Mouse (Mus musculus) lung, adult 2 months (tissue): Measurements from ENCODE around the gene Dok1. TPM values are rescaled to one million over a fixed set of nuclear protein-coding genes. Genes with fewer than 3 reads are reported as not detected.

Experiments used
- DNase-seq: peaks from one replicate; pipeline ENCODE4 v3.0.0; 2022
- H3K4me1 ChIP-seq: fragments of 200-500 bp; 2 replicates; pipeline ENCODE4 v1.6.1; 2011; ENCODE audit warnings: low read length; ENCODE audit not compliant: control insufficient read depth, insufficient read depth
- H3K4me3 ChIP-seq: fragments of 200-500 bp; replicated peaks from 2 replicates; pipeline ENCODE3; 2011; ENCODE audit warnings: low read depth, mild to moderate bottlenecking, control low read depth, low read length; ENCODE audit errors: extremely low read depth
- CTCF ChIP-seq: fragments of 200-500 bp; IDR thresholded peaks from 2 replicates; pipeline ENCODE4 v1.5.1; 2011; ENCODE audit warnings: mild to moderate bottlenecking, low read length, control low read depth; ENCODE audit not compliant: insufficient read depth
- POLR2A ChIP-seq: fragments of 200-500 bp; IDR thresholded peaks from 2 replicates; pipeline ENCODE4 v1.6.1; 2011; ENCODE audit warnings: low read depth, mild to moderate bottlenecking, control low read depth, low read length, borderline replicate concordance; ENCODE audit errors: extremely low read depth
- WGBS: fragments of 180-500 bp; shearing (Covaris S2); methylation state at CpG from one replicate; pipeline ENCODE4 v1.1.7; 2018; 5-methylcytosine and 5-hydroxymethylcytosine counted together
- polyA plus RNA-seq: library from polyadenylated mRNA; depleted of rRNA; stranded (reverse); fragments of >200 nt; gene quantifications from 2 replicates; pipeline ENCODE4 v1.2.3, GENCODE M21; 2012; rRNA removed

Dok1 gene
- polyA plus RNA-seq = 12.6 and 15.1 TPM in 2 replicates

- peak; percentile 78 for DNase-seq
- Histone ChIP-seq H3K4me1 (peaks cover 4% of the 10 kb centered on the region; the same call in 1 of the 2 replicates), H3K4me3 (peak within 1 kb of the TSS; percentile 67)
- TF ChIP-seq CTCF (no peak), POLR2A (peak; percentile 72; the same call in 1 of the 2 replicates)
- 0% methylated on average over 51 of the region's 51 CpGs for WGBS
Measured at GRCm38 (mm10) chr6:83033249-83034185, at the start of gene Dok1, which contains the start of gene Loxl3. Gene Dok1, minus strand, starts transcription at chr6:83033471. Gene Loxl3, plus strand, starts transcription at chr6:83034173.

- no peak for DNase-seq
- Histone ChIP-seq H3K4me1 (peaks cover 6% of the 10 kb centered on the region), H3K4me3 (no peak overlapping the region)
- 92% methylated on average over 5 of the region's 5 CpGs for WGBS
- no peak for TF ChIP-seq CTCF
- TF ChIP-seq POLR2A = no peak
Measured at GRCm38 (mm10) chr6:83080210-83080609, 46.9 kb upstream of the Dok1 start.

- Histone ChIP-seq H3K4me3 (peak overlapping the region; percentile 87), H3K4me1 (peaks cover 6% of the 10 kb centered on the region)
- WGBS = under 1% methylated on average over 46 of the region's 46 CpGs
- DNase-seq = peak; percentile 100
- TF ChIP-seq POLR2A = peak; percentile 67; the same call in 1 of the 2 replicates
- 0 out of 2 replicates have a peak, but pooled peaks have one; percentile 28 for TF ChIP-seq CTCF
Measured at GRCm38 (mm10) chr6:83078324-83078858, 45.1 kb upstream of the Dok1 start.

GRCm38 (mm10) chr6:83077630-83078323 lies 44.5 kb upstream of the Dok1 start, which contains the start of gene Pcgf1:
Gene Pcgf1, plus strand, starts transcription at chr6:83077869.
- WGBS = under 1% methylated on average over 54 of the region's 54 CpGs
- H3K4me3 ChIP-seq = peak within 1 kb of the TSS; percentile 87
- TF ChIP-seq CTCF = no peak
- no peak for TF ChIP-seq POLR2A
- H3K4me1 ChIP-seq = peaks cover 6% of the 10 kb centered on the region
- DNase-seq = peak; percentile 69

GRCm38 (mm10) chr6:83074979-83075378 lies 41.7 kb upstream of the Dok1 start:
- DNase-seq = no peak
- TF ChIP-seq POLR2A (no peak), CTCF (0 out of 2 replicates have a peak, but pooled peaks have one; percentile 1)
- 13% methylated on average over 2 of the region's 2 CpGs for WGBS
- Histone ChIP-seq H3K4me1 (peaks cover 10% of the 10 kb centered on the region), H3K4me3 (no peak overlapping the region)

DNA sequence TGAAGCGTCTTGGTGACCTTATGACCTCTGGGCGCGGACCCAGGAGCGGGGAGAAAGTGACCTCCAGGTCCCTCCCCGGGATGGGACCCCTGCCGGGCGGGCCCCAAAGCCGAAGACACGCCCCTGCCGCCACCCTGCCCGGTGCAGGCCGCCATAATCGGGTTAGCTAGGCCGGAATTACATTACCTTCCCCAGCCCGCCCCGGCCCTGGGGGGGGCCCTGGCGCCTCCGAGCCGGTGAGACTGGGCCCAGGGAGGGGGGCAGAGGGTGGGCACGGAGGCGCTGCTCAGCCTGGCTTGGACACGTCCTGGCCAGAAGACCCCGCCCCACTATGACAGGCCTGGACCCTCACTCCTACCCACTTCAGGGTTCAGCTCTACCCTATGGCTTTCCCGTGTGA lies 37.9 kb upstream of the Dok1 start:
- WGBS = 4% methylated on average over 24 of the region's 24 CpGs
- peaks cover 12% of the 10 kb centered on the region; the same call in 1 of the 2 replicates for H3K4me1 ChIP-seq
- TF ChIP-seq CTCF (no peak), POLR2A (no peak)
- H3K4me3 ChIP-seq = no peak overlapping the region
- DNase-seq = no peak

DNA sequence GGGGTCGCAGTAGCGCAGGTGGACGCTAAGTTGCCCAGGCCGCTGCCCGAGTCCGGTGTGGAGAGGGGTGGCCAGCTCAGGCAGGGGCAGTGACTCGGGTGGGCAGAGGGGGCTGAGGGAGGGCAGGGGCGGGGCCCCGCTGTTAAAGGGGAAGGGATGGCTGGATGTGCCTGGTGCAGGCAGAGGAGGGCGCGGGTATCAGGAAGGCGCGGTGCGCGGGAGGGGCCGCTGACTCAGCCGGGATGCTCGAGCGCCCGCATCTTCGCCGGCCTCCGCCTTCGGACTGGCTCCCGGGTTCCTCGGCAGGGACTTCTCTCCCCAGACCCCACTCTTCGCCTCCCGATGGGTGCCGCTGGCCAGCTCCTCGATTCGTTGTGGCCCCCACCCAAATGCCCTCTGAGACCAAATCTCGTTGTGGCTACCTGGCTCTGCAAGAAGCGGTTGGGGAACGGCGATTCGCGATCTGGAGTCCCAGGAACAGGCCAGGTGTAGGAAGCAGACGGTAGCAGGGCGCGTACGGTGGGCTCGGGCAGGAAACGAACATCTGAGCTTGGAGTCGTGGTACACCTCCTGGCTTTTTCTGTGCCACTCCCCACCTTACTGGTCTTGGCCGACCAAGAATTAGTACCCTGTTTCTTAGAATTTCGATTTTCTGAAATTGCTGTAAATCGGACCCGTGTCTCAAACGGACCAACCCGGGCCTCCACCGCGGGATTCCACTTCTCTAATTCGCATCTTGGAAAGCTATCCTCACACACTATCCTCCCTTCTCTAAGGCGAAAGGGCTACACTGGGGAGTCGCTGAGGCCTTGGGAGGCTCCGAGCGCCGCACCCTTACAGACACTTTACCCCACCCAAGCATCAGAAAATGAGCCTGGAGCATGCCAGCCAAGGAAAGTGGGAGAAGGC lies 37.3 kb upstream of the Dok1 start:
- H3K4me1 ChIP-seq = peaks cover 12% of the 10 kb centered on the region; the same call in 1 of the 2 replicates
- 3% methylated on average over 58 of the region's 58 CpGs for WGBS
- peak; percentile 47 for DNase-seq
- no peak overlapping the region for H3K4me3 ChIP-seq
- TF ChIP-seq POLR2A = no peak
- TF ChIP-seq CTCF = no peak

- TF ChIP-seq CTCF (no peak), POLR2A (no peak)
- no peak within 1 kb of the TSS for H3K4me3 ChIP-seq
- WGBS = 0% methylated on average over 10 of the region's 10 CpGs
Measured at GRCm38 (mm10) chr6:83070247-83070310, 36.8 kb upstream of the Dok1 start, which contains the start of gene Tlx2. Gene Tlx2, minus strand, starts transcription at chr6:83070293.

More at GRCm38 (mm10) chr6:83070247-83070310, 36.8 kb upstream of the Dok1 start, which contains the start of gene Tlx2:
- peaks cover 12% of the 10 kb centered on the region; the same call in 1 of the 2 replicates for H3K4me1 ChIP-seq
- no peak for DNase-seq
